Mouse (Mus musculus) megakaryocyte-erythroid progenitor cell, adult 5 weeks (primary cell): ENCODE measurements around the gene Rnaseh2b. TPM values are rescaled to one million over a fixed set of nuclear protein-coding genes. Genes with fewer than 3 reads are reported as not detected.

ENCODE experiments used
- polyA plus RNA-seq: library from polyadenylated mRNA; stranded (reverse); fragments of >175 nt; gene quantifications from 2 replicates; pipeline ENCODE4 v1.2.3, GENCODE M21; 2012

The Rnaseh2b gene
- polyA plus RNA-seq, result 18.3 and 18.4 TPM in 2 replicates

DNA sequence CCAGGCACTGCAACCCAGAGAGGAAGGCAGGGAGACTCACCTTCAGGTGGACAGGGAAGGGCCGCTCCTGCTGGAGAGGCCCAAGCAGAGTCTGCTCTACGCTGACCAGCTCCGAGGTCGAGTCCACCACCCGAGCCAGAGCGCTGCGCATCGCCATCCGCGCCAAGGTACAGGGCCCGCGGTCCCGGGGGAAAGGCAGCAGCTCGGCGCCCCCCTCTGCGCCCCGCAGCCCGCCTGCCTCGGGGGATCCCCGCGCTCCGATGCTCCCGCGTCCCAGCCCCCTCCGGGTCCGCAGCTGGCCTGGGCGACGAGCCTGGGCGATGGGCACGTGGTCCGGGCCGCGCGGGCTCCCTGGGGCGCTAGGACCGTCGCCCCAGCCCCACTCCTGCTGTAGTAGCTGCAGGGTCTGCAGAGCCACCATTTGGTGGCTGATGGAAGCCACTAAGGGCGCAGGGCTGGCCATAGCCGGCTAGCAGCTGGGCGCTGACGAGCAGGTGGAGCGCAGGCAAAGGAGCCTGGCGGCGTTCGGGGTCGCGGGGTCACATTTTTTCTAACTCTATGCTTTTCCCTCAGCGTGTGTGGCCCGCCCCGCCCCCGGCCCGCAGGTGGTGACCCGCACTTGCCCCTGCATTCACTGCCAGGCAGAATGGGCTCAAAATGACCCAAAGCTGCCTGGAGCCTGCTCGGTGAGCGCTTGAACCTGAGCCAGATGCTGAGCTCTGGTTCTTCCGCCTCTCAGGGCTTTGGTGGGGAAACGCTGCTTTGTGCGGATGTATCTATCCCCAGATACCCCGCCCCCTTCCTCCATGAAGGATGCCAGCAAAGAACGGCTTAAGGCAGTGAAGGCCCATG is at the start of gene Rnaseh2b, which contains the start of gene Dleu7:
Gene Rnaseh2b (plus strand): TSS at position 102 of the 852 bp plus-strand sequence.
Gene Dleu7 (minus strand): TSS at position 560 of the 852 bp plus-strand sequence.

Other genes starting within 250 kb of the Rnaseh2b start
- 0.32 and 0.43 TPM in 2 replicates for gene Dleu7, start 458 bp downstream of the Rnaseh2b start, polyA plus RNA-seq
- not detected in 2 replicates for gene Gucy1b2, start 163.7 kb downstream of the Rnaseh2b start, polyA plus RNA-seq